Mouse (Mus musculus) c-Kit-positive CD71-positive TER-119-positive erythroid progenitor cells, embryonic 14.5 days (primary cell): ENCODE data around the gene Dolpp1.

Experiments used
- DNase-seq: peaks from one replicate; pipeline ENCODE4 v3.0.0-alpha.2; 2013; ENCODE audit warnings: low spot score

Gene Dolpp1

DNA sequence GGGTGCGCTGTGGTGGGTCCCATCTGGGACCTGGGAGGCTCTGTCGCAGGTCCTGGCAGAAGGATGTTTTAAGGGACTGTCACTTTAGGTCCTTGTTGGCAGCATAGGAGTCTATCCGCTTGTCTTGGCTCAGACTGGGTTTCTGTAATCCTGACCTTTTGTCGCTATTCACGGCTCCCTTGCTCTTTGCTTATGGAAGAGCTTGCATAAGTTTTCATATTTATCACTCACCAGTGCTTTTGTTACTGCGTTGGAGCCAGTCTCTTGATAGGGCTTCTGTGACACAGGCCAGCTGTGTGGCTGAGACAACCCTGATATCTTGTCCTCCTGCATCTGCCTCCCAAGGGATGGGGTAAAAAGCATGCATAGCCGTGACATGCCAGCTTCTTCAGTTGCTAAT is 12.7 kb upstream of the Dolpp1 start:
- DNase-seq: no peak

DNA sequence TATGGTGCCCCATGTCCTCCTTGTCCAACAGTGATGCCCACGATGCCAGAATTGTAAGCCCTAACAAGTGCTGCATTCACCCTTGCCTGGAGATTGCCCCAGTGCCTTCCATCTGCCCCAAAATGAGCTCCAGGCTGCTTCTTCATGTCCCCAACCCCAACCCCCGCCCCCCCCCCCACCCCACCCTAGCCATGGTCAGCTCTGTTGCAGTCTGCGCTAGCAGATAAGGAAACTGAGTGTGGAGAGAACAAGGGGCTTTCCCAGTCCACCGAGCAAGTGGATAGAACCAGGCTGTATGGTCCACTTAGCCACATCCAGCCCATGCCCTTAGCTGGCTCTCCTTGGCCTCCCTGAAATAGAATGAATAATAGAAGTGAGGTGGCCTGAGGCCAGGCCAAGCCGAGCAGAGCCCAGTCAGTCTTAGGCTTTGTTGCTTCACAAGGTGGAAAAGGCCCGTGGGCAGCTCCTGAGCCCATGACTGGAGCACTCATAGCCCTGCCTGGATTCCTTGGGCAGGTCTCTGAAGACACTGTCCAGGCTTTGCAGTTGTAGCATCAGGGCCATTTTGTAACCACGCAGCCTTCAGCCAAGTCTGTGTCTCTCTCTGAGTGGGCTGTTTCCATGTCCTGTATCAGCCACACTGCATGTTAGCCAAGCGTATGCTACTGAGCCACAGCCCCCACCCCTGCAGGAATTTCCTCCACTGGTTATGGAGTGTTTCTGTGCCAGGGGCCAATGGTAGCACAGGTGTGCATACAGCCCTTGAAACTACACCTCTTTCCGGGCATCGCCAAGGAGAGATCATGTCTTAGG is 11.3 kb upstream of the Dolpp1 start:
- no peak for DNase-seq

DNA sequence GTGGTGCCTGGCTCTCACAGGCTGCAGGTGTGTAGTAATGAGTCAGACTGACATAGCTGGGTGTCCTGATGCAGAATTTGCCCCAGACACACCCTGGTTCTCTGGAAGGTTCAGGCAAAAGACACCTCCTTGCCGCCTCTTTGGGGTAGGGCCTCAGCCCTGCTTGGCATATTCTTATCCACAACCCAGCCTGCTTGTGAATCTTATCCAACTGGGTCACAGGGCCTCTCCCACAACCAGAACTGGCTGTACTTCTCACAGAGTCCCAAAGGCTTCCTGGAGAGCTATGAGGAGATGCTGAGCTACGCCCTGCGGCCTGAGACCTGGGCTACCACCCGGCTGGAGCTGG is 10.7 kb upstream of the Dolpp1 start:
- peak; percentile 59 for DNase-seq

DNA sequence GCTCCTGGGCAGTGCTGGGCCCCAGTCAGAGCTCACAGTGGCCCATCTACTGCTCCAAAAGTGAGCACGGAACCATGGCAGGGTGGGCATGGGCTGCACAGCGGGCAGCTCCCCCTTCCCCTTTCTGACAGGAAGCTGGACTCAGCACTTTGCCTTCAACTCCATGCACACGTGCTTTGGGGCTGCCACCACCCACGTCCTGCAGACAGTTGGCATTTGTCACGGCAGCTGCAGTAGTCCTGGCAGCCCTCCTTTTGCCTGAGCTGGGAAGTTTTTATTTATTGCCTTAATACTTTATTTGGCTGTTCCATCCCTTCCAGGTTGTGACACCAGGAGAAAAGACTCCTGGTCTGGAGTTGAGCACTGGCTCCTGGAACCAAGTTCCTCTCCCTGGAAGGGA is 7.2 kb upstream of the Dolpp1 start:
- no peak for DNase-seq

DNA sequence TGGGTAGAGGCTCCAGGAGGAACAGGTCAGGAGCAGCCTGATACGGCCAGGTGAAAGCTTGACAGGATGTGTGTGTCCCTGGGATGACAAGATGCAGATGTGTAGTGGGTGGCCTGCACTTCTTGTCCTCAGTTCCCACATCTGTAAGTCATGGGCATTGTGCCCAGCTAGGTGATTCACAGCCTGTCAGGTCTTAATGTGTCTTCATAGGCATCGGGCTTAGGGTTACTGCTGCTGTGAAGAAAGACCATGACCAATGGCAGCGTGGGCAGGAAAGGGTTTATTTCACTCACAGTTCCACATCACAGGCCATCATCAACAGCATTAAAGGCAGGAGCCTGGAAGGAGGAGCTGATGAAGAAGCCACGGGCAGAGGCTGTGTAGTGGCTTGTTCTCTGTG is 6.5 kb upstream of the Dolpp1 start:
- DNase-seq: no peak

DNA sequence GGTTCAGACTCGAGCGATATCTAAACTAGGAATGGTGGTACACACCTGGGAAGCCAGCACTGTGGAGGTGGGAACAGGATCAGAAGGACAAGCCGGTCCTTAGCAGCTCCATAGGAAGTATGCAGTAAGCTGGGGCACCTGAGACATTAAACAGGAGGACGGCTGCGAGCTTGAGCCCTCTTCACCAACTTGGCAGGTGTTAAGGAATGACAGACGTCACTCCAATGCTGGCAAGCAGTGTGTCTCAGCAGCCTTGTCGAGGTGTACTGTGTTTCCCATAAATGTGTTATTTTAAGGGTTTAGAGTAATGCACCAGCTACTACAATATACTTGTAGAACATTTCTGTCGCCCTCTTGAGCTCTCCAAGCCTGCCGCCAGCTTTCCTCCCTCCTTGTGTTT is 5.1 kb upstream of the Dolpp1 start:
- no peak for DNase-seq

DNA sequence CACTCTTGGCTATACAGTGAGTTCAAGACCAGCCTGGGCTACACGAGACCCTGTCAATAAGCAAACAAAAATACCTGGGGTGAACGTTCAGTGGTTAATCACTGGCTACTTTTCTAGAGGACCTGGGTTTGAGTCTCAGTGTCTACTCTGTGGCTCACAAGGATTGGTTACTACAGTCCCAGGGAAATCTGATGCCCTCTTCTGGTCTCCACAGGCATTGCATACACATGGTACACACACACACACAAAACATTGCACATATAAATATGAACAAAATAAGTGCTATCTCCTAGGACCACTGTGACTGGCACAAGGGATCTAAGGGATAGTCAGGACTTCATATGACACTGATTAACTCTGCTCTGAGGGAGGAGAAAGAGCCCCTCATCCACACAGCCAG is 3.1 kb upstream of the Dolpp1 start:
- DNase-seq: no peak

DNA sequence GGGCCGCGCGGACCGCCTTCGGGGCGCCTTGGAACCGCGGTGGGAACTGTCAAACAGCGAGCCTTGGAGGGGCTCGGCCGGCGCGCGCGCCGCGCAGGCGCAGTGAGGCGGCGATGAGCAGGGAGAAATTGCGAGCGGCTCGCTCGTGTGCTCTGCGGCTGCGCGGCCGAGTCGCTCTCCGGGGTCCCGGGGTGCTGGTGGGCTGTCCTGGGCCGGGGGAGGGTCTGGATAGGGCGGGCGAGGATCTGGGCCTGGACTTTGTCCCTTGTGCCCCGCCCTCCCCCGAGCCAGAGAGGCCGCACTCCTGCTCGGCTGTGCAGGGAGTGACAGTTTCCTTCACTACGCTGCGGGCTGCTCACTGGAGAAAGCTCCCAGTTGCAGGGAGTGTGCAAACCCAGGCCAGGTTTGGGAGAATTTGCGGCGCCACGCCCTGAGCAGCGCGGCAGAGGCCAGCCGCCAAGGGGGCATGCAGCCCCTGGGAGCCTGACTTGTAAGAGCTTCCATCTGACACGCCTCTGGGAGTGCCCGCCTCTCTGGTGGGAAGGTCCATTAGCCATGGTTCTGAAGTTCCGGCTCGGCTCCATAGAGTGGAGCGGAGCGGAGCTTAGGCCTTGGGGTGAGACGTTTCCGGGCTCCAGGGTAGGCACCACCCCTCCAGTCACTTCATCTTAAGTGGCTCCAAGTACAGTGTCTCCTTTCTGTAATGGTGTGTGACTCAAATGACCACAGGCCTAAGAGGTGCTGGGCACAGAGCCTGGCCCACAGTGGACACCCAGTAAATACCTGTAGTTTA is 719 bp downstream of the Dolpp1 start:
- peak; percentile 70 for DNase-seq

DNA sequence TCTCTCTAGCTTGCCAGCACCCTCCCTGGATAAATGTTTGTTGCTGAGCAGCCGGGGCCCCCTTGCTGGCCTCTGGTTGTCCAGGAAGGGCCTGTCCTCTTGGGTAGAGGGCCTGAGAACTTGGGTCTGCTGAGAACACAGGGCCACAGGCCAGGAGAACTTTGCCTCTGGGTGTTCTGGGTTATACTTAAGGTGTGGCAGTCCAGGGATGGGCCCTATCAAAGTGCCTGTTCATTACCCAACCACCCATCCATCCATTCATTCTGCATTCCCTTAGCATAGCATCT is 1.3 kb downstream of the Dolpp1 start:
- no peak for DNase-seq

DNA sequence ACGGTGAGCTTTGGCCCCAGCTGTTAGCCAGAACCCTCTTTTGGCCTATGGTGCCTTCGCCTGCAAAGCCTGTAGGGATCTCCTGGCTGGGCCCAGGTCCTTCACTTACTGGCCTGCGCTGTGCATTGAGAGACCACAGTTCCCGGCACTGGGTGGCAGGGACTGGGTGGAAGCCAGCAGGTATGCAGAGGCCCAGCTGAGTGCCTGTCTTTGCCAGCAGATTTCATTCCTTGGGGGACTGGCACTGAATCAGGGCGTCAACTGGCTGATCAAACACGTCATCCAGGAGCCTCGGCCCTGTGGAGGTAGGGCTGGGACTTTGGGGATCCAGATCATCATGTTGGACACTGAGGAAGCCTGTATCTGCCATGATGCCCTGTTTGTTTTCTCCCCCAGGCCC is 3.7 kb downstream of the Dolpp1 start:
- DNase-seq: no peak

DNA sequence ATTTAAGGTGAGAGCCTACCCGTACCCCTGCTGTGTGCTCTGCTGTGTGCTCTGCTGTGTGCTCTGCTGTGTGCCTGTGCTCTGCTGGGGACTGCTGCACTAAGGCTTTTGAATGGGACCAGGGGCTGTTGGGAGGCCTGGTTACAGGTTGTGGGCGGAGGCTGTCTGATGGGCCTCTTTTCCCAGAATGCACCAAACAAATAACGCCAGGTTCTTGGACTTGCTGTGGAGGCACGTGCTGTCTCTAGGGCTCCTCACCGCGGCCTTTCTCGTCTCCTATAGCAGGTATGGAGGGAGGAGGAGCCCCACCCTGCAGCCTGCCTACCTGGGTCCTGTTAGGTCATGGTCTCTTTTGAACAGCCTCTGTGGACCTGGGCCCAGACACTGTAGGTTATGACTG is 4.2 kb downstream of the Dolpp1 start:
- no peak for DNase-seq

DNA sequence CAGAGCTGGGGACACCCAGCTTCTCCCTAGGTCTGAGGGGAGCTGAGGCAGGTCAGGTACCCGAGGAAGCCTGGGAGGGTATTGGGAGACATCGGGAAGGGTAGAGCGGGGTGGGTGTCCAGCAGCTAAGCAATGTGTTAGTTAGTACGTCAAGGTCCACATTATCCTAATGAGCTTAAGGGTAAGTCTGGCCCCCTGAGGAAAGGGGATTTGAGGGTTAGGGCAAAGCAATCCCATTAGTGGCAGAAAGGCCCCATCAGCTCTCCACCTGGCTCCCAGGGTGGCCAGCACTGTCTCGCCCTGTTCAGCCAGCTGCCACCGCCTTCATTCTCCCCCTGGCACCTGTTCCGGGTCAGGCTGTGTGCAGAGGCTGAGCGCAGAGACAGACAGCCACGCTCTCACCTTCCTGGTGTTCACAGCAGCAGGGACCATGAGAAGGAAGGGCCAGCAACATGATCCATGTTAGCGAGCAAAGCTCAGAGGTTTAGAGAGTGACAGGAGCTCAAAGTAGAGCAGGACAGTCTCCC is 6.0 kb downstream of the Dolpp1 start:
- DNase-seq: no peak

DNA sequence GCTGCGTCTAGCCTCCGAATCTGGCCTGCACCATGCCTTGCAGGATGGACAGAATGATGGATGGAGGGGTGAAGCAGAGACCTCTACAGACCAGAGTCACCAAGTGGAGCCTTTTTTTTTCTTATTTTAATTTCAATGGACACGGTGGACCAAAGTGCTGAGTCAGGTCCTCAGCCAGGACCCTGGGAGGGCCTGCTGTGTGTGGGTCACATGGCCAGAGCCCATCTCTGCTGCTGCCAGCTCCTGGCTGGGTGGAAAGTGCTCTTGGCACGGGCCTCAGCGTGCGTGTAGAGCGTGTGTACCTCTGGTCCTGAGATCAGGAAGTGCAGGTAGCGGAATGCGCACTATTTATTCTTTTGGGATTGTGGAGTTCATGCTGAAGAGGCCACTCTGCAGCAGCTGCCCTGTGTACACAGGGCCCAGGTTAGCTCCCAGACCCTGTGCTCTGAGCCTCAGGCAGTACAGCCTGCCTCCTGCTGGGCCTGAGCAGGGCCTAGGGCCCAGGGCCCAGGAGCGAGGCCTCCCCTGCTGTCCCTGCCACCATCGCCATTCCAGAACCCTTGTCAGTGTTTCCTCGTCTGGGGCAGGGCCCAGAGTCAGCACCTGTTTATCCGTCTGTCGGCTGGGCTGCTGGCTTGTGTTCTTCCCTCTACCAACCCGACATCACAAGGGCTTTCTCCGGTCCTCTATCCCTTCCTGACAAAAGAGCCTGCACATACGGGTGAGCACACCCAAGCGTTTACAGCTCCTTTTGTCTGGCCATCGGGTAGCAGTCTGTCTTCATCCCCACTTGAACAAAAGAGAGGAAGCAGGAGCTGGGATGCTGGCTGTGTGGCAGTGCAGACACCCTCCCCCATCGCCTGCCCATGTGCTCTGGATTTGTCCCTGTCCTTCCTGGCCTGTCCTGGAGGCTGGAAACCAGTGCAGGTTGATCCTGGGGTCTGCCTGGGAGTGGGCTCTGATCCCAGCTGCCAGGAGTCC is 7.4 kb downstream of the Dolpp1 start:
- DNase-seq: no peak

DNA sequence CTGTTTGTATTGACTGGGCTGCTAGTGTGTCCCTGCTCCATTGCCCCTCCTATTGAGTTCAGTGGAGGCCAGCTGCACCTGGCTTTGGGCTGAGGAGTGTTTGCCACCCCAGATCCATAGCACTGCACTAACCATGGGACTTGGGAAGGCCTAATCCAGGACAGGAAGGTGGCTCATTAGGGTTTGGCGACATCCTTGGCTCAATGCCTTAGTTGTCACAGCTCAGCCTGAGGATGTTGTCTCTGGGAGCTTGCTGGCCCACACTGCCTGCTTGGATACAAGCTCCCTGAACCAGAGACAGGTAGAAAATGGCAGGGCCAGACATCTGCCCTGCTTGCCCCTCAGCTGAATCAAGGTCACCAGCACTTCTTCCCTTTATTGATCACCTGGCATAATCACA is 9.5 kb downstream of the Dolpp1 start:
- DNase-seq: no peak

DNA sequence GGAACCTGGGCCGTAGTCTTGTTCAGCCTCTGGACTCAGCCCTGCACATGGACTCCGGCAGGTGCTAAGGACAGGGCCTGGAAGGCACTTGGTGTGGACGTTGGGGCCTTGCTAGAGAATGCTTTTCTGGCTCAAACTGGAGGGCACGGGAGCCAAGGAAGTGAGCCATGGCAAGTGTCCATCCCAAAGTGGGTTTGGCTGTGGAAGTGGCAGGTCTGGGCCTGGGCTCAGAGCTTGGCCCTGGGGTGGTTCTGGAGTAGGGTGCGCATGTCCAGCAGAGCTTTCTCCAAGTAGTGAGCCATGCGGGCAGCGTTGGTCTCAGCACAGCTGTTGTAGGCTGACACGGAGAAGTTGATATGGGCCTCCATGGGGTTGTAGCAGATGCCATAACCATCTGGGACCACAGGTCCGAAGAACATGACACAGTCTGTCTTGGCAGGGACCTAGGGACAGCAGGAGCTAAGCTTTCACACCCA is 10.3 kb downstream of the Dolpp1 start:
- DNase-seq: no peak

DNA sequence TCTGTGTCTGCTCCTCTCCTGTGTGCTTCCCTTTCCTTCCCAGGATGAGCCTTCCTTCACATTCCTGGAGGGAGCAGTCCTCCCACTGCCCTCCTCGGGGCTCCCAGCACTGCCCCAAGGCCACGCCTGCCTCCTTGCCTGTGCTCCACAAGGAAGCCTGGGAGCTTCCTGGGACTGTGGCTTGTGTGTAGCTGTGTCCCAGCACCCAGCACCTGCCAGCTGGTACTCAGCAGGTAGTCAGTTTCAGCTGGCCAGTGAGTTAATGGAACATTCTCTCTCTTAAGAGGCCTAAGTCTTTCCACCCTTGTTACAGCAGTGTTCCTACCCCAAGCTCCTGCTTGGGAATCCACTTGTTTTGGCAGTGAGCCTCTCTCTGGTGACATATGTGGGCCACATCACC is 10.8 kb downstream of the Dolpp1 start:
- no peak for DNase-seq

DNA sequence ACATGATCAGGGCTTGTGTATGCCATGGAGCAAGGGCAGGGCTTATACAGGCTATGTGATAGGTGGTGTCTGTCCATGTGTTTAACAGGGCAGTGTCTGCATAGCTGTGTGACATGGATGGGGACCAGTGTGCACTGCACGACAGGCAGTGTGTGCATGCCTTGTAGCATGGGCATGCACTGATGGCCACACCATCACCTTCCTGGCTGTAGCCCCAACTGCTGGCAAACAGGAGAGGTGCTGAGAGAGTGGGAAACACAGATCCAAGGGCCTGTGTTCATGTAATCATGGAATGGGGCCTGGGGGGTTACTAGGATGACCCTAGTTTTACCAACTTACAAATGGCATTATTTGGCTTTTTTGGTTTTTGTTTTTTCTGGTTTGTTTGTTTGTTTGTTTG is 11.8 kb downstream of the Dolpp1 start:
- no peak for DNase-seq

DNA sequence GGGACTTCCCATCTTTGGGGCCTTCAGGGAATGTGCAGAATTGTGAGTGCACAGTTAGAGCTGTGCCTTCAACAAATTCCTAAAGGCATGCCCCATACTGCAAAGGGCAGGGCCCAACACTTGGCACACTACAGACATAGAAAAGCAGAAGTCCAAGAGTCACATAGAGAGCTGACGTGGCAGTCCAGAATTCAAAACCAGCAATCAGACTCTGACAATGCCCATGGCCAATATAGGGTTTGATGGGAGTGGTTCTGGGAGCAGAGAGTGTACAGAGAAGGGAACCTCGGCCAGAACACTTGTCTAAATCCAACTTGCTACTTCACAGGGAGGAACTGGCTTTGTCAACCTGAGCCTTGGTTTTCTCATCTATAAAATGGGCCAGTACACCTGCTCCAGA is 15.2 kb downstream of the Dolpp1 start:
- DNase-seq: no peak

DNA sequence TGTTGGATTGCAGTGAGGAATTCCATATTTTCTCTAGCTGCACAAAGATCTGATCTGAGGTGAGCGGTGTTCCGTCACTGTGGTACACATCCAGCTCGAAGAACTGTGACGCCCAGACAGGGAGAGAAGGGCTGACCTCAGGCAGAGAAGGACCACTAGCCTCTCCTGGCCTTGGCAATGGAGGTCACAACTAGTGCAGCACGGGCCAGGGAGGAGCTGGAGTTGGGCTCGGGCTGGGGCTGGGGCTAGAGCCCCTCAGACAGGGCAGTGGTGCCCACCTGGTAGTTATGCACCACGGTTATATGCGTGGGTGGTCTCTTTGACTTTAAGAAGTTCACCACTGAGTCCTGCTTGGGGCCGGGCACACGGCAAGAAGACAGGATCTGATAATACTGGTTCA is 15.7 kb downstream of the Dolpp1 start:
- DNase-seq: no peak

DNA sequence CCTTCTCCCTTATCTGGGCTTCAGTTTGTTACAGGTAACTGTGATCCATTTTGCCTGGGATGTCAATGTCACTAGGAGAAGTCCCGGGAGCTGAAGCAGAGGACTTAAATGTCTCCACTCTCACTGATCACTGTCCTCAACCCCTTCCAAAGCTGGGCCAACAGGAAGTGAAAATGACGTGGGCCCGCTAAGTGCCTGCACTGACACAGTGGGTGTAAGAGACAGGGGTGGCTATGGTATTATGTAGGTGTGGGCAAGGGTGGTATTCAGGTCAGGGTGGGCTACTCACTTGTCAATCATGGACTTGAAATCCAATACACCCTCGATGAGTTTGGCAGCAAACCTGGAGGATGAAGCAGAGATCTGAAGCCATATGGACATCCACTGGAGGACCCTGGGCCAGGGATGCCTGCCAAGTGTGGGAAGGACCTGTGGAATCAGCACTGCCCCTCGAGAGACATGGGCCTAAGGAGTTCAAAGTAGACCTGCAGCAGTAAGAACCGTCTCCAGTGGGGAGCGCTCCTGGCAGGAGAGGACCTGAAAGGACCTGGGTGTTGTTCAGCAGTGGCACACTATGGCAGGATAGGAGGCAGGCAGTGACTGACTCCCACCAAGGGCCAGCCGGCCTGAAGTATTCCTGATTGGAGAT is 16.5 kb downstream of the Dolpp1 start:
- no peak for DNase-seq

DNA sequence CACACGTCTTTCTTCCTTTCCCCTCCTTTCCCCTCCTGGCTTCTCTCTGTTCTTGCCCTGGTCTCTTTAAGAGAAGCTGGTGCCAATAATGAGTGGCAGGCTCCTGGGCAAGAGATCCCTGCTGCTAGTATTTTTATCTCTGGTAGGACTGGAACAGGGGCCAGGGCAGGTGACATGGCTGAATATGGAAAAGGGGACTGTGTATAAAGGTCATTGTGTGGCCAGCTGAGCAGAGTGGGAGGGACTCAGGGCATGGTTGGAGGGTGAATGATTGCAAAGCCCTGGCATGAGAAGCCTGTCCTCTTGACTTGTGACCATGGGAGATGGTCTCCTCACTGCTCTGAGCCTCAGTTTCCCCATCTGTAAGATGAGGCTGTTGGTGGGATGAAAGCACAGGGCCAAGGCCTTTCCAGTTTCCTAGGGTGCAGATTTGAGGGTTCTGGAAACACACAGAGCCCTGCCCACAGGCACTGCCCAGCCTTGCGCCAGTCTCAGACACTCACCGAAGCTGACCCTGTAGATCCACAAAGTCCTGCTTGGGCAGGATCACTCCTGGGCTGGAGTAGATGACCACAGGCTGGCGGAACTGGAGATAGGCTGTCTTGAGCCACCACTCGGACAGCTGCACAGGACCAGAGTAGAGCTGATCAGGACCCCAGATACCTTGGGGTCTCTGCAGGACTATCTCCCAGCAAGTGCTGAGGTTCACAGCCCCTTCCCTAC is 17.6 kb downstream of the Dolpp1 start:
- no peak for DNase-seq
